Mouse (Mus musculus) monocyte, adult 5-6 weeks (primary cell): ENCODE measurements at regions not wholly inside any gene's neighbourhood (a gene's known extent, or its start where the extent isn't known, plus 50 kb on each side); places are given as distances from the start of the nearest gene placed in this dataset.

Source experiments
- ATAC-seq: fragments of 153-309, 156-312 bp; replicated peaks from 2 replicates; pipeline ENCODE4 v1.8.0; 2017; ENCODE audit warnings: mild to moderate bottlenecking; ENCODE audit not compliant: low TSS enrichment, insufficient number of reproducible peaks, severe bottlenecking, poor library complexity, low FRiP score

GRCm38 (mm10) chr10:96909661-96910315, 293.0 kb downstream of the Btg1 start:
- ATAC-seq, result no peak

- no peak for ATAC-seq
These were observed 304.4 kb downstream of the Btg1 start for GRCm38 (mm10) chr10:96921181-96921580.

- ATAC-seq, result no peak
These were observed 307.5 kb downstream of the Btg1 start for GRCm38 (mm10) chr10:96924266-96924672.

- ATAC-seq, result no peak
These were observed 307.9 kb downstream of the Btg1 start for GRCm38 (mm10) chr10:96924722-96925121.

- no peak for ATAC-seq
These were observed 309.0 kb downstream of the Btg1 start for GRCm38 (mm10) chr10:96925771-96926170.

GRCm38 (mm10) chr10:96934661-96935060, 317.9 kb downstream of the Btg1 start:
- no peak for ATAC-seq

GRCm38 (mm10) chr10:96940887-96941518, 324.2 kb downstream of the Btg1 start:
- no peak for ATAC-seq

- no peak for ATAC-seq
These were observed 327.4 kb downstream of the Btg1 start for GRCm38 (mm10) chr10:96944229-96944628.

GRCm38 (mm10) chr10:96947971-96948370, 331.2 kb downstream of the Btg1 start:
- ATAC-seq, result no peak

- no peak for ATAC-seq
These were observed 332.1 kb downstream of the Btg1 start for GRCm38 (mm10) chr10:96948871-96949270.

GRCm38 (mm10) chr10:96955036-96955775, 338.4 kb downstream of the Btg1 start:
- ATAC-seq, result no peak

GRCm38 (mm10) chr10:96955776-96956448, 339.1 kb downstream of the Btg1 start:
- no peak for ATAC-seq

- no peak for ATAC-seq
These were observed 339.6 kb downstream of the Btg1 start for GRCm38 (mm10) chr10:96956449-96956834.

GRCm38 (mm10) chr10:96957019-96957418, 340.2 kb downstream of the Btg1 start:
- ATAC-seq, result no peak

GRCm38 (mm10) chr10:96969825-96970224, 353.0 kb downstream of the Btg1 start:
- no peak for ATAC-seq

- ATAC-seq, result no peak
These were observed 353.9 kb downstream of the Btg1 start for GRCm38 (mm10) chr10:96970737-96971136.

- no peak for ATAC-seq
These were observed 355.0 kb downstream of the Btg1 start for GRCm38 (mm10) chr10:96971810-96972209.

- ATAC-seq, result no peak
These were observed 357.6 kb downstream of the Btg1 start for GRCm38 (mm10) chr10:96974326-96974977.

- no peak for ATAC-seq
These were observed 359.9 kb downstream of the Btg1 start for GRCm38 (mm10) chr10:96976691-96977090.
